Mouse (Mus musculus): ENCODE measurements around the gene Hesx1.

- TF ChIP-seq GATA1 (IDR thresholded peaks at IDR 0.05; ENCODE audit: borderline replicate concordance, low read length) (no peak), FLI1 (IDR thresholded peaks at IDR 0.05; ENCODE audit: low read length) (no peak)
Measured at GRCm38 (mm10) chr14:27013658-27014057, 19.4 kb downstream of the Hesx1 start.

All from megakaryocyte, embryonic 14.5 days (primary cell).